Mouse (Mus musculus) heart, postnatal 36 days (tissue): ENCODE measurements at regions not wholly inside any gene's neighbourhood (a gene's known extent, or its start where the extent isn't known, plus 50 kb on each side); places are given as distances from the start of the nearest gene placed in this dataset.

ENCODE experiments used
- DNase-seq, 2 experiments: peaks; one replicate each; pipeline ENCODE4 v3.0.0; 2021 to 2022
- intact Hi-C: fragments of 180-260 bp; cut with DNase I; formaldehyde crosslinking; loops from one replicate; pipeline ENCODE4 v1.15.1; 2025

DNA sequence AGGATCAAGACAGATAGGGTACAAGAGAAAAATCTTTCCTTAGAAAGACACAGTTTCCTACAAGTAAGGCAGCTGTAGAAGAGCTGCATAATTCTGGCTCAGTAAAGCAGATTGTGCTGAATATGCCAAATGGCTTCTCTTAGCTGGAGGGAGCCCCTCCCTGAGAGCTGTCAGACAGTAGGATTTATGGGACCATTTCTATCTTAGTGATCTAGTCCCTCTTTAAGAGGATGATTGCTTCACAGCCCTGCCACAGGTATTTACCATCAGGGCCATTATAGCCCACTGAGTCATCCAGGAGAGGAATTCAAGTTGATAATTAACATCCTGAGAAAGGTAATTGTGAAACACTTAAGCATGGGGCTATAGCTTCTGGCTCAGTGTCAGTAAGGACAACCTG, 101.5 kb upstream of the Cypt1 start:
- intact Hi-C loops, result no loop called here
- DNase-seq, result no peak

DNA sequence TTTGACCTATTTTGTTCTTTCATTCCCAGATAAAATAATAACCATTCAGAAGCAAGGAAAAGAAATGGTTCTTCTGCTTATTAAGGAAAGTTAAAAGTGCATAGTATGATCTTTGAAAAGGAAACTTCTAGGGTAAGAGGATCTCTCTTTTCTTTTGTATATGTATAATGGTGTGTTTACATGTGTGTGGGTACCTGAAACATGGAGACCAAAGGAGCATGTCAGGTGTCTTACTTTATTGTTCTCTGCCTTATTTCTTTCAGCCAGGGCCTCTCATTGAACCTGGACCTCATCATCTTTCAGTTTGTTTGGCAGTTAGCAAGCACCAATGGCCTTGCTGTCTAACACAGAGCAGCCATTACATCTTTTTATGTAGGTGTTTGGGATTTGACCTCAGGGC, 101.0 kb upstream of the Cypt1 start:
- DNase-seq, result no peak
- intact Hi-C loops, result no loop called here

DNA sequence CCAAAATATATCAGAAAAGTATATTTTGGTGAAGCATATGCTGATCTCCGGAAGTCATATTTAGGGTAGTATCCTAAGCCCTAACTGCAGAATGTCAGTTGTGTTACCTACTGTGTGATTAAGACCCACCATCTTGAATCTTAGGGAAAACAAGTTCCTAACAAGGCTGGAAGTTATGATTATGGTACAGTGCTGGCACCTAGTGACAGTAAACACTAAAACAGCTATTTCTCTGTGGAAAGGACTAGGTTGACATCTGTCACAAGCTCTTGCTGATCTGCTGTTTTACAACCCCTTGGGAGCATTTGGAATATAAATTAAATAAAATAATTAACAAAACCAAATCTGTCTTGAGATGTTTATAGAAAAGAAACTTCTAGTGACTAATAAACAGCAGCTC, 84.6 kb upstream of the Cypt1 start:
- no peak for DNase-seq
- intact Hi-C loops, result no loop called here

DNA sequence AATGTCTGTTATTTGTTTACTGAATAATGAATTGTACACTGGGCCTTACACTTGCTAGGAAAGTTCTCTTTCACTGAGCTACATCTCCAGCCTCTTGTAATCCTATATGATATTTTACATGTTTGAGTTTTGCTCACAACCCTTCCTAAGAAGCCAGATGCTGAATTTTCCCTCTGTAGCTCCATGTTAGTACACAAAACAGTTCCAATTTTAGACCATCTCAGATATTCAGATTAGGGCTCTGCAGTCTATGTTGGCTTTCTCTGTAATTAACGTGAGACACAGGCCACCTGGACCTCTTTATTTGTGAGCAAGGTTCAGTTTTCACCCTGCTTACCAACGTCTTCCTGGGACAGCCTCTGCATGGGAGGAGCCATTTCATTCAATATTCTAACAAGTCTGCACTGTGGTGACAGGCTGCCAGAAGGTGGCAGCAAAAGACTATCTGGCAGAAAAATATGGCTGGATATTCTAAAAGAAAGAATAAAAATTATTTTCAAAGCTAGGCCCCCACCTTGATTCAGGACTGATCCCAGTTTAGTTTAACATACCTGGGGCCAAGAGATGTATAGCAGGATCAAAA, 72.1 kb upstream of the Cypt1 start:
- intact Hi-C loops, result loop anchor here (1.0 kb wide), 1 partner anchor 410 kb away; no protein-coding TSS in a partner anchor
- DNase-seq, result peak; percentile 9 to 10
